Mouse (Mus musculus): ENCODE results near the gene Pcnx3. TPM values are rescaled to one million over a fixed set of nuclear protein-coding genes. Genes with fewer than 3 reads are reported as not detected.

The Pcnx3 gene
- polyA plus RNA-seq, 1 experiment: 421 TPM

- DNase-seq: no peak
- H3K4me3 ChIP-seq (ENCODE audit: control insufficient read depth, insufficient read depth, low read length): no peak overlapping the region
- TF ChIP-seq CTCF (IDR thresholded peaks at IDR 0.05; ENCODE audit: borderline replicate concordance, control insufficient read depth, extremely low read depth, insufficient read depth, low read length, poor library complexity) (no peak), POLR2A (IDR thresholded peaks at IDR 0.05; ENCODE audit: control insufficient read depth, extremely low read depth, insufficient read depth, low read length, poor library complexity) (no peak)
- 94% methylated on average over 62 of the region's 62 CpGs for WGBS
- no peak overlapping the region for H3K27ac ChIP-seq (ENCODE audit: control insufficient read depth, insufficient read depth, low read length)
- peaks cover 4% of the 10 kb centered on the region for H3K4me1 ChIP-seq (replicated peaks; ENCODE audit: control insufficient read depth, insufficient read depth, low read length)
- peaks cover 50% of the 10 kb centered on the region for H3K36me3 ChIP-seq (ENCODE audit: control insufficient read depth, insufficient read depth, low read length)
- H3K27me3 ChIP-seq (ENCODE audit: control insufficient read depth, insufficient read depth, low read length): no peaks in the 10 kb centered on the region
Measured at GRCm38 (mm10) chr19:5653969-5654719, 34.6 kb downstream of the Pcnx3 start.

- no peak for DNase-seq
- no peak overlapping the region for H3K27ac ChIP-seq (ENCODE audit: control insufficient read depth, insufficient read depth, low read length)
- peaks cover 49% of the 10 kb centered on the region for H3K36me3 ChIP-seq (ENCODE audit: control insufficient read depth, insufficient read depth, low read length)
- H3K4me3 ChIP-seq (ENCODE audit: control insufficient read depth, insufficient read depth, low read length): no peak overlapping the region
- TF ChIP-seq POLR2A (IDR thresholded peaks at IDR 0.05; ENCODE audit: control insufficient read depth, extremely low read depth, insufficient read depth, low read length, poor library complexity): no peak
- no peak for TF ChIP-seq CTCF (IDR thresholded peaks at IDR 0.05; ENCODE audit: borderline replicate concordance, control insufficient read depth, extremely low read depth, insufficient read depth, low read length, poor library complexity)
- 97% methylated on average over 6 of the region's 6 CpGs for WGBS
- H3K27me3 ChIP-seq (ENCODE audit: control insufficient read depth, insufficient read depth, low read length): no peaks in the 10 kb centered on the region
- H3K4me1 ChIP-seq (replicated peaks; ENCODE audit: control insufficient read depth, insufficient read depth, low read length): peaks cover 14% of the 10 kb centered on the region
Measured at GRCm38 (mm10) chr19:5652570-5652969, 36.1 kb downstream of the Pcnx3 start.

- Histone ChIP-seq H3K4me1 (replicated peaks; ENCODE audit: control insufficient read depth, insufficient read depth, low read length) (peaks cover 14% of the 10 kb centered on the region), H3K4me3 (ENCODE audit: control insufficient read depth, insufficient read depth, low read length) (no peak overlapping the region), H3K27me3 (ENCODE audit: control insufficient read depth, insufficient read depth, low read length) (no peaks in the 10 kb centered on the region), H3K36me3 (ENCODE audit: control insufficient read depth, insufficient read depth, low read length) (peaks cover 57% of the 10 kb centered on the region), H3K27ac (ENCODE audit: control insufficient read depth, insufficient read depth, low read length) (no peak overlapping the region)
- WGBS: 94% methylated on average over 13 of the region's 13 CpGs
- TF ChIP-seq POLR2A (IDR thresholded peaks at IDR 0.05; ENCODE audit: control insufficient read depth, extremely low read depth, insufficient read depth, low read length, poor library complexity): no peak
- no peak for TF ChIP-seq CTCF (IDR thresholded peaks at IDR 0.05; ENCODE audit: borderline replicate concordance, control insufficient read depth, extremely low read depth, insufficient read depth, low read length, poor library complexity)
- DNase-seq: no peak
Measured at GRCm38 (mm10) chr19:5651502-5652274, 37.0 kb downstream of the Pcnx3 start.

GRCm38 (mm10) chr19:5649298-5649741 lies 39.4 kb downstream of the Pcnx3 start:
- peaks cover 14% of the 10 kb centered on the region for H3K4me1 ChIP-seq (replicated peaks; ENCODE audit: control insufficient read depth, insufficient read depth, low read length)
- no peaks in the 10 kb centered on the region for H3K27me3 ChIP-seq (ENCODE audit: control insufficient read depth, insufficient read depth, low read length)
- peak overlapping the region; percentile 27; the same call in 1 of the 2 replicates for H3K4me3 ChIP-seq (ENCODE audit: control insufficient read depth, insufficient read depth, low read length)
- peak overlapping the region; percentile 27; the same call in 1 of the 2 replicates for H3K27ac ChIP-seq (ENCODE audit: control insufficient read depth, insufficient read depth, low read length)
- H3K36me3 ChIP-seq (ENCODE audit: control insufficient read depth, insufficient read depth, low read length): peaks cover 56% of the 10 kb centered on the region
- WGBS: 51% methylated on average over 6 of the region's 6 CpGs
- DNase-seq: no peak
- TF ChIP-seq CTCF (IDR thresholded peaks at IDR 0.05; ENCODE audit: borderline replicate concordance, control insufficient read depth, extremely low read depth, insufficient read depth, low read length, poor library complexity) (no peak), POLR2A (IDR thresholded peaks at IDR 0.05; ENCODE audit: control insufficient read depth, extremely low read depth, insufficient read depth, low read length, poor library complexity) (no peak)

- peaks cover 56% of the 10 kb centered on the region for H3K36me3 ChIP-seq (ENCODE audit: control insufficient read depth, insufficient read depth, low read length)
- peaks cover 14% of the 10 kb centered on the region for H3K4me1 ChIP-seq (replicated peaks; ENCODE audit: control insufficient read depth, insufficient read depth, low read length)
- WGBS: 12% methylated on average over 26 of the region's 26 CpGs
- H3K4me3 ChIP-seq (ENCODE audit: control insufficient read depth, insufficient read depth, low read length): peak overlapping the region; percentile 27; the same call in 1 of the 2 replicates
- DNase-seq: peak; percentile 84
- H3K27ac ChIP-seq (ENCODE audit: control insufficient read depth, insufficient read depth, low read length): peak overlapping the region; percentile 27
- TF ChIP-seq CTCF (IDR thresholded peaks at IDR 0.05; ENCODE audit: borderline replicate concordance, control insufficient read depth, extremely low read depth, insufficient read depth, low read length, poor library complexity) (no peak), POLR2A (IDR thresholded peaks at IDR 0.05; ENCODE audit: control insufficient read depth, extremely low read depth, insufficient read depth, low read length, poor library complexity) (no peak)
- no peaks in the 10 kb centered on the region for H3K27me3 ChIP-seq (ENCODE audit: control insufficient read depth, insufficient read depth, low read length)
Measured at GRCm38 (mm10) chr19:5648401-5649297, 40.1 kb downstream of the Pcnx3 start.

GRCm38 (mm10) chr19:5647791-5648190 lies 40.9 kb downstream of the Pcnx3 start:
- no peak for DNase-seq
- Histone ChIP-seq H3K36me3 (ENCODE audit: control insufficient read depth, insufficient read depth, low read length) (peaks cover 58% of the 10 kb centered on the region), H3K27me3 (ENCODE audit: control insufficient read depth, insufficient read depth, low read length) (no peaks in the 10 kb centered on the region), H3K4me3 (ENCODE audit: control insufficient read depth, insufficient read depth, low read length) (no peak overlapping the region), H3K27ac (ENCODE audit: control insufficient read depth, insufficient read depth, low read length) (no peak overlapping the region), H3K4me1 (replicated peaks; ENCODE audit: control insufficient read depth, insufficient read depth, low read length) (peaks cover 14% of the 10 kb centered on the region)
- TF ChIP-seq CTCF (IDR thresholded peaks at IDR 0.05; ENCODE audit: borderline replicate concordance, control insufficient read depth, extremely low read depth, insufficient read depth, low read length, poor library complexity): no peak
- TF ChIP-seq POLR2A (IDR thresholded peaks at IDR 0.05; ENCODE audit: control insufficient read depth, extremely low read depth, insufficient read depth, low read length, poor library complexity): no peak
- 98% methylated on average over 6 of the region's 6 CpGs for WGBS
